Mouse (Mus musculus) MEL (cell line): ENCODE measurements around the gene Chek1. TPM values are rescaled to one million over a fixed set of nuclear protein-coding genes. Genes with fewer than 3 reads are reported as not detected.

ENCODE experiments used
- DNase-seq: peaks from one replicate; pipeline ENCODE4 v3.0.0; 2011; ENCODE audit warnings: low read depth, low spot score
- H3K27ac ChIP-seq: 2 replicates; pipeline ENCODE4 v1.5.1; 2012; ENCODE audit warnings: low read depth, mild to moderate bottlenecking, control low read depth, low read length, moderate library complexity; ENCODE audit not compliant: control insufficient read depth
- H3K27me3 ChIP-seq, 2 experiments: fragments of 150-350 bp in 1 of 2; sonication (generic) in 1 of 2; 2 replicates each; pipeline ENCODE4 v1.6.1; 2012; ENCODE audit warnings: low read length in 2 of 2, mild to moderate bottlenecking in 2 of 2, improper control_type of control experiment in 1 of 2, moderate library complexity in 1 of 2; ENCODE audit not compliant: insufficient read depth in 2 of 2, control insufficient read depth in 1 of 2
- H3K36me3 ChIP-seq, 2 experiments: 2 replicates each; pipeline ENCODE4 v1.6.1; 2012 to 2014; ENCODE audit warnings: low read length in 2 of 2, improper control_type of control experiment in 1 of 2, inconsistent platforms in 1 of 2, mild to moderate bottlenecking in 1 of 2; ENCODE audit not compliant: insufficient read depth in 2 of 2, control insufficient read depth in 1 of 2
- H3K4me1 ChIP-seq, 2 experiments: fragments of 150-350 bp in 1 of 2; sonication (generic) in 1 of 2; 2 replicates each; pipeline ENCODE4 v1.6.1; 2012; ENCODE audit warnings: low read length in 2 of 2, improper control_type of control experiment in 1 of 2, mild to moderate bottlenecking in 1 of 2; ENCODE audit not compliant: insufficient read depth in 2 of 2, control insufficient read depth in 1 of 2
- H3K4me3 ChIP-seq, 2 experiments: fragments of 150-350 bp in 1 of 2; sonication (generic) in 1 of 2; 2 replicates each; pipeline ENCODE4 v1.5.1; 2012; ENCODE audit warnings: low read depth in 2 of 2, low read length in 2 of 2, mild to moderate bottlenecking in 2 of 2, moderate library complexity in 2 of 2, control low read depth in 1 of 2, improper control_type of control experiment in 1 of 2; ENCODE audit not compliant: control insufficient read depth in 1 of 2, insufficient read depth in 1 of 2
- H3K79me2 ChIP-seq: 2 replicates; pipeline ENCODE4 v1.6.1; 2012; ENCODE audit warnings: mild to moderate bottlenecking, low read length, moderate library complexity; ENCODE audit not compliant: control insufficient read depth, poor library complexity, insufficient read depth
- H3K9ac ChIP-seq: 2 replicates; pipeline ENCODE4 v1.6.1; 2012; ENCODE audit warnings: low read depth, mild to moderate bottlenecking, control low read depth, low read length, moderate library complexity; ENCODE audit not compliant: control insufficient read depth, poor library complexity, severe bottlenecking
- H3K9me3 ChIP-seq: fragments of 150-350 bp; sonication (generic); replicated peaks from 2 replicates; pipeline ENCODE4 v1.6.1; 2012; ENCODE audit warnings: mild to moderate bottlenecking, low read length, improper control_type of control experiment, moderate library complexity; ENCODE audit not compliant: insufficient read depth
- CHD1 ChIP-seq: IDR thresholded peaks from 2 replicates; pipeline ENCODE4 v1.6.1; 2012; ENCODE audit warnings: low read depth, mild to moderate bottlenecking, inconsistent platforms, low read length, improper control_type of control experiment
- CHD2 ChIP-seq: IDR thresholded peaks from 2 replicates; pipeline ENCODE4 v1.6.1; 2011; ENCODE audit warnings: low read length, improper control_type of control experiment
- CTCF ChIP-seq, 3 experiments: IDR thresholded peaks in 2 of 3; conservative IDR thresholded peaks in 1 of 3; 2 replicates each; pipeline ENCODE4 v1.5.1; 2011 to 2012; ENCODE audit warnings: low read length in 3 of 3, low read depth in 2 of 3, mild to moderate bottlenecking in 2 of 3, improper control_type of control experiment in 1 of 3, inconsistent platforms in 1 of 3, mixed read lengths in 1 of 3, moderate library complexity in 1 of 3; ENCODE audit not compliant: control insufficient read depth in 1 of 3, insufficient read depth in 1 of 3, poor library complexity in 1 of 3, severe bottlenecking in 1 of 3
- E2F4 ChIP-seq: IDR thresholded peaks from 2 replicates; pipeline ENCODE4 v1.6.1; 2011; ENCODE audit warnings: low read depth, low read length, improper control_type of control experiment, borderline replicate concordance
- ELF1 ChIP-seq: IDR thresholded peaks from 2 replicates; pipeline ENCODE4 v1.6.1; 2014; ENCODE audit warnings: low read depth, mild to moderate bottlenecking, inconsistent platforms, low read length, improper control_type of control experiment, moderate library complexity
- EP300 ChIP-seq, 2 experiments: IDR thresholded peaks; 2 replicates each; pipeline ENCODE4 v1.6.1; 2011; ENCODE audit warnings: improper control_type of control experiment in 2 of 2, low read length in 2 of 2, low read depth in 1 of 2, mild to moderate bottlenecking in 1 of 2
- ETS1 ChIP-seq: IDR thresholded peaks from 2 replicates; pipeline ENCODE4 v1.6.1; 2012; ENCODE audit warnings: low read depth, mild to moderate bottlenecking, inconsistent platforms, low read length, improper control_type of control experiment, moderate library complexity
- GABPA ChIP-seq: IDR thresholded peaks from 2 replicates; pipeline ENCODE4 v1.6.1; 2012; ENCODE audit warnings: low read depth, mild to moderate bottlenecking, inconsistent platforms, low read length, improper control_type of control experiment, moderate library complexity
- GATA1 ChIP-seq: IDR thresholded peaks from 2 replicates; pipeline ENCODE4 v1.6.1; 2011; ENCODE audit warnings: low read depth, low read length, improper control_type of control experiment
- JUND ChIP-seq: IDR thresholded peaks from 2 replicates; pipeline ENCODE4 v1.6.1; 2011; ENCODE audit warnings: low read depth, mild to moderate bottlenecking, improper control_type of control experiment, low read length
- KAT2A ChIP-seq: conservative IDR thresholded peaks from 2 replicates; pipeline ENCODE4 v1.6.1; 2012; ENCODE audit warnings: low read depth, low read length, improper control_type of control experiment, inconsistent platforms
- MAFK ChIP-seq: IDR thresholded peaks from 2 replicates; pipeline ENCODE4 v1.6.1; 2011; ENCODE audit warnings: low read depth, mild to moderate bottlenecking, low read length, improper control_type of control experiment, borderline replicate concordance
- MAX ChIP-seq: IDR thresholded peaks from 2 replicates; pipeline ENCODE4 v1.6.1; 2011; ENCODE audit warnings: low read length, improper control_type of control experiment
- MAZ ChIP-seq: IDR thresholded peaks from 2 replicates; pipeline ENCODE4 v1.6.1; 2012; ENCODE audit warnings: low read depth, mild to moderate bottlenecking, inconsistent platforms, low read length, improper control_type of control experiment
- MEF2A ChIP-seq: IDR thresholded peaks from 2 replicates; pipeline ENCODE4 v1.6.1; 2014; ENCODE audit warnings: low read depth, mild to moderate bottlenecking, inconsistent platforms, low read length, improper control_type of control experiment; ENCODE audit not compliant: poor library complexity, insufficient replicate concordance, severe bottlenecking; ENCODE audit errors: extremely low read depth
- MXI1 ChIP-seq: IDR thresholded peaks from 2 replicates; pipeline ENCODE4 v1.6.1; 2011; ENCODE audit warnings: mild to moderate bottlenecking, low read depth, low read length, improper control_type of control experiment
- MYB ChIP-seq: IDR thresholded peaks from 2 replicates; pipeline ENCODE4 v1.6.1; 2011; ENCODE audit warnings: mild to moderate bottlenecking, low read depth, low read length, improper control_type of control experiment
- MYC ChIP-seq: IDR thresholded peaks from 2 replicates; pipeline ENCODE4 v1.6.1; 2011; ENCODE audit warnings: low read depth, mild to moderate bottlenecking, low read length, improper control_type of control experiment, moderate library complexity
- NRF1 ChIP-seq: IDR thresholded peaks from 2 replicates; pipeline ENCODE4 v1.6.1; 2014; ENCODE audit warnings: low read depth, mild to moderate bottlenecking, inconsistent platforms, low read length, improper control_type of control experiment, moderate library complexity; ENCODE audit not compliant: poor library complexity, insufficient read depth, severe bottlenecking
- POLR2A ChIP-seq, 2 experiments: IDR thresholded peaks; 2 replicates each; pipeline ENCODE4 v1.6.1; 2011 to 2012; ENCODE audit warnings: low read length in 2 of 2, mild to moderate bottlenecking in 2 of 2, control low read depth in 1 of 2, improper control_type of control experiment in 1 of 2, low read depth in 1 of 2, moderate library complexity in 1 of 2; ENCODE audit not compliant: control insufficient read depth in 1 of 2, insufficient read depth in 1 of 2, poor library complexity in 1 of 2
- POLR2AphosphoS5 ChIP-seq: IDR thresholded peaks from 2 replicates; pipeline ENCODE4 v1.6.1; 2012; ENCODE audit warnings: low read depth, borderline replicate concordance, mild to moderate bottlenecking, inconsistent platforms, low read length, moderate library complexity, mixed read lengths
- RCOR1 ChIP-seq: IDR thresholded peaks from 2 replicates; pipeline ENCODE4 v1.6.1; 2012; ENCODE audit warnings: low read depth, mild to moderate bottlenecking, inconsistent platforms, low read length, improper control_type of control experiment
- SIN3A ChIP-seq: IDR thresholded peaks from 2 replicates; pipeline ENCODE4 v1.6.1; 2012; ENCODE audit warnings: low read length, improper control_type of control experiment, inconsistent platforms
- SMC3 ChIP-seq: IDR thresholded peaks from 2 replicates; pipeline ENCODE4 v1.6.1; 2011; ENCODE audit warnings: low read depth, low read length, improper control_type of control experiment
- TAL1 ChIP-seq: IDR thresholded peaks from 2 replicates; pipeline ENCODE4 v1.6.1; 2012; ENCODE audit warnings: mild to moderate bottlenecking, inconsistent platforms, low read length, moderate library complexity, mixed read lengths
- UBTF ChIP-seq: IDR thresholded peaks from 2 replicates; pipeline ENCODE4 v1.6.1; 2012; ENCODE audit warnings: low read depth, mild to moderate bottlenecking, inconsistent platforms, low read length, improper control_type of control experiment, moderate library complexity, borderline replicate concordance; ENCODE audit not compliant: insufficient read depth
- USF1 ChIP-seq: IDR thresholded peaks from 2 replicates; pipeline ENCODE4 v1.6.1; 2014; ENCODE audit warnings: low read depth, mild to moderate bottlenecking, inconsistent platforms, low read length, improper control_type of control experiment, moderate library complexity
- USF2 ChIP-seq, 2 experiments: IDR thresholded peaks; 2 replicates each; pipeline ENCODE4 v1.6.1; 2011 to 2012; ENCODE audit warnings: improper control_type of control experiment in 2 of 2, low read length in 2 of 2, borderline replicate concordance in 1 of 2, inconsistent platforms in 1 of 2, low read depth in 1 of 2, mild to moderate bottlenecking in 1 of 2; ENCODE audit not compliant: insufficient read depth in 1 of 2
- ZC3H11A ChIP-seq: IDR thresholded peaks from 2 replicates; pipeline ENCODE4 v1.6.1; 2012; ENCODE audit warnings: low read depth, mild to moderate bottlenecking, inconsistent platforms, low read length, improper control_type of control experiment
- ZNF384 ChIP-seq: IDR thresholded peaks from 2 replicates; pipeline ENCODE4 v1.6.1; 2012; ENCODE audit warnings: low read depth, mild to moderate bottlenecking, inconsistent platforms, low read length, improper control_type of control experiment
- polyA plus RNA-seq, 2 experiments: library from polyadenylated mRNA; stranded (reverse) in 1 of 2; unstranded in 1 of 2; fragments of >175 nt in 1 of 2; fragments of >200 nt in 1 of 2; gene quantifications; 2 replicates each; pipeline versions ENCODE4 v1.2.1 to v1.2.4; 2012; ENCODE audit warnings: low replicate concordance in 2 of 2, low read depth in 1 of 2; ENCODE audit not compliant: insufficient read length in 2 of 2, insufficient read depth in 1 of 2, missing spikeins in 1 of 2
- total RNA-seq: library from RNA; depleted of rRNA; stranded (reverse); fragments of 300-350 nt; gene quantifications from 2 replicates; pipeline ENCODE4 v1.2.3, GENCODE M21; 2012

The Chek1 gene
- total and polyA plus RNA-seq, 3 experiments, result 31.1 to 33.3 TPM; not detected in 1

GRCm38 (mm10) chr9:36768156-36769047 is 41.5 kb upstream of the Chek1 start (continued):
- TF ChIP-seq MYC, result no peak
- TF ChIP-seq GABPA, result no peak
- no peak for TF ChIP-seq MAX
- TF ChIP-seq MEF2A, result no peak
- TF ChIP-seq ZNF384, result peak; percentile 60
- peak in 1 of 2 experiments; percentile 15; a peak in 2 of 4 replicates for TF ChIP-seq POLR2A (IDR thresholded peaks at IDR 0.05; ENCODE audit: control insufficient read depth in 1 of 2, insufficient read depth in 1 of 2, low read depth in 1 of 2, low read length in 2 of 2, poor library complexity in 1 of 2)
- TF ChIP-seq CTCF (IDR thresholded peaks at IDR 0.05 in 2 of 3, conservative IDR thresholded peaks at IDR 0.05 in 1 of 3; ENCODE audit: control insufficient read depth in 1 of 3, insufficient read depth in 1 of 3, low read depth in 2 of 3, low read length in 3 of 3, poor library complexity in 1 of 3, severe bottlenecking in 1 of 3), result no peak
- no peak for TF ChIP-seq MAZ
- TF ChIP-seq NRF1, result no peak
- TF ChIP-seq CHD1, result peak; percentile 14
- TF ChIP-seq RCOR1, result no peak; the same call in 1 of the 2 replicates
- no peak for TF ChIP-seq SMC3
- no peak for TF ChIP-seq JUND
- no peak for TF ChIP-seq MAFK
- no peak for TF ChIP-seq USF2 (IDR thresholded peaks at IDR 0.05; ENCODE audit: borderline replicate concordance in 1 of 2, insufficient read depth in 1 of 2, low read depth in 1 of 2, low read length in 2 of 2)
- no peak for TF ChIP-seq ELF1
- TF ChIP-seq, all 39 proteins: peak for 8

- H3K4me1 ChIP-seq, result peaks cover 6% of the 10 kb centered on the region in 2 experiments; a peak in 3 of 4 replicates
- peak within 1 kb of the TSS; percentile 98 for H3K27ac ChIP-seq
- peaks cover 17 to 27% of the 10 kb centered on the region in 2 experiments for H3K36me3 ChIP-seq
- H3K27me3 ChIP-seq, result no peaks in the 10 kb centered on the region
- H3K9me3 ChIP-seq, result no peaks in the 10 kb centered on the region
- DNase-seq, result peak; percentile 100
- peak within 1 kb of the TSS; percentile 84 for H3K9ac ChIP-seq
- peaks cover 28% of the 10 kb centered on the region for H3K79me2 ChIP-seq
- peak within 1 kb of the TSS; percentile 74 to 88 for H3K4me3 ChIP-seq
- peak; percentile 92 for TF ChIP-seq SIN3A
- TF ChIP-seq E2F4, result no peak; the same call in 1 of the 2 replicates
- TF ChIP-seq MYB, result no peak
- TF ChIP-seq USF1, result peak; percentile 97
- no peak for TF ChIP-seq GATA1
- no peak for TF ChIP-seq POLR2AphosphoS5
- TF ChIP-seq ETS1, result peak; percentile 42; the same call in 1 of the 2 replicates
- TF ChIP-seq CHD2, result peak; percentile 92
- no peak for TF ChIP-seq RCOR1
- peak; percentile 93 for TF ChIP-seq MAX
- no peak for TF ChIP-seq ZC3H11A
- no peak for TF ChIP-seq EP300 (IDR thresholded peaks at IDR 0.05; ENCODE audit: low read depth in 1 of 2, low read length in 2 of 2)
- peak; percentile 91 for TF ChIP-seq MXI1
- TF ChIP-seq CHD1, result no peak
- TF ChIP-seq KAT2A, result peak; percentile 78
- no peak for TF ChIP-seq SMC3
- no peak for TF ChIP-seq TAL1
- no peak for TF ChIP-seq UBTF
- no peak for TF ChIP-seq CTCF (IDR thresholded peaks at IDR 0.05 in 2 of 3, conservative IDR thresholded peaks at IDR 0.05 in 1 of 3; ENCODE audit: control insufficient read depth in 1 of 3, insufficient read depth in 1 of 3, low read depth in 2 of 3, low read length in 3 of 3, poor library complexity in 1 of 3, severe bottlenecking in 1 of 3)
These were observed 40.6 kb upstream of the Chek1 start, which contains the start of gene Stt3a for GRCm38 (mm10) chr9:36767203-36768143. Gene Stt3a, minus strand, starts transcription at chr9:36767679.
